In the genomic region with DNA sequence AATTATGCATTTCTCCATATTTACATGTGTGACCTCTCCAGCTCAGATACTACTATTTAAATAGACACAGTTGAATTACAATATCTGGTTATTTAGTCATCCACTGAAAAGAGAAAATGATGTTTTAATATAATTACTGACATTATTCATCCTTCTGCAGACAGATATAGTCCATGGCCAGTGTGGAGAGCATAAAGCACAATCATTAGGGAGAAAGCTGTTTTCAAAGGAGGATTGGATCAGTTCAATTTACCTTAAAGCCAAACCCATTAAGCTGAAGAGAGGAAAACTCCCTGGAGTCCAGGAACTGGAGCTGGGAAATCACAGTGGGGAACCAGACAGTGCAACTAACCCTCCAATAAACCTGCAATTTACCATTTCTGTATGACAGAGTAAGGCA, we compare ENCODE assay signal across 21 mouse cellular contexts.
"Had no signal": no experiment of that assay in that cellular context is flagged by ENCODE, and none has a peak within 500 bp of the region (broad histone marks: within the 10 kb centered on the region; RNA-seq: fewer than 3 reads in every experiment).

No protein-coding gene starts in this region.

- H3K36me3 ChIP-seq: limb, embryonic 12.5 days; limb, embryonic 15.5 days; midbrain, embryonic 12.5 days had no signal

- H3K4me1 ChIP-seq: limb, embryonic 12.5 days; limb, embryonic 15.5 days; midbrain, embryonic 12.5 days had no signal

- H3K9ac ChIP-seq: limb, embryonic 12.5 days; limb, embryonic 15.5 days; liver, embryonic 14.5 days; liver, postnatal 0 days; lung, embryonic 14.5 days; midbrain, embryonic 12.5 days had no signal

- ATAC-seq: intestine, embryonic 16.5 days; liver, postnatal 0 days; lung, postnatal 0 days had no signal

- H3K4me3 ChIP-seq: limb, embryonic 12.5 days; limb, embryonic 15.5 days; midbrain, embryonic 12.5 days; myocyte had no signal

- H3K4me2 ChIP-seq: limb, embryonic 12.5 days; limb, embryonic 15.5 days; liver, embryonic 11.5 days; lung, embryonic 14.5 days; midbrain, embryonic 12.5 days had no signal

- DNase-seq: kidney, adult 18-20 months; kidney, adult 9 months; kidney, postnatal 14 days; kidney, postnatal 4 days; left cerebral cortex, postnatal 4 days; liver, postnatal 0 days; lung, embryonic 14.5 days; retina, postnatal 1 day; right cerebral cortex, postnatal 25 days; spleen, adult 18-20 months; thymus, adult 18-20 months; thymus, postnatal 4 days had no signal

- H3K27me3 ChIP-seq: limb, embryonic 12.5 days; limb, embryonic 15.5 days; midbrain, embryonic 12.5 days had no signal

- H3K9me3 ChIP-seq: limb, embryonic 12.5 days; limb, embryonic 15.5 days; midbrain, embryonic 12.5 days had no signal

- H3K27ac ChIP-seq: limb, embryonic 12.5 days; limb, embryonic 15.5 days; liver, embryonic 14.5 days; macrophage; midbrain, embryonic 12.5 days had no signal
